Mouse (Mus musculus) spleen, adult 12 weeks (tissue): ENCODE results near the gene Slc22a18.

Experiments used
- DNase-seq: peaks from one replicate; pipeline ENCODE4 v3.0.0; 2022; ENCODE audit warnings: low spot score

Slc22a18 gene

DNA sequence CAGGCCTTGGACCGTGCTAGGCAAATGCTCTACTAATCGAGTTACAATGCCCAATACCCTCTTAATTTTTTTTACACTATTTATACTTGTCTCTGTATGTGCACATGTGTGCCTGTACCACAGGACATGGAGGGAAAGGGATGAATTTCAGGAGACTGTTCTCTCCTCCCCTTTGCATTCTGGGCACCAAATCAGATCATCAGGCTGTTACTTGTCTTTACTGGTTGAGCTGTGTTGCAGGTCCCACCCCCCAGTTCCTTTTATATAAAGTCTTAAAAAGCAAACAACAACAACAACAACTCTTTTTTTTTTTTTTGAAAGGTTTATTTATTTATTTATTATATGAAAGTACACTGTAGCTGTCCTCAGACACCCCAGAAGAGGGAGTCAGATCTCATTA is 31.9 kb downstream of the Slc22a18 start:
- DNase-seq: no peak

DNA sequence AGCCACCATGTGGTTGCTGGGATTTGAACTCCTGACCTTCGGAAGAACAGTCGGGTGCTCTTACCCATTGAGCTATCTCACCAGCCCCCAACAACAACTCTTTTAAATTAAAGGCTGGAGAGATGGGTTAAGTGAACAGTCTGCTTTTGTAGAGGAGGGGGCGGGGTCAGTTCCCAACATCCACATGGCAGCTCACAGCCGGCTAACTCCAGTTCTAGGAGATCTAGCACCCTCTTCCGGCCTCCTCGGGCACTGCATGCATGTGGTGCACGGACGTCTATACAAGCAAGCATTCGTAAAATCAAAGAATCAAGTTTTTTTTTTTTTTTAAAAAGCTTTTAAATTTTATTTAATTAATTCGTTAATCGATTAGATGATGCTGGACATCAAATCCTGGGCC is 32.3 kb downstream of the Slc22a18 start:
- DNase-seq: peak; percentile 48

DNA sequence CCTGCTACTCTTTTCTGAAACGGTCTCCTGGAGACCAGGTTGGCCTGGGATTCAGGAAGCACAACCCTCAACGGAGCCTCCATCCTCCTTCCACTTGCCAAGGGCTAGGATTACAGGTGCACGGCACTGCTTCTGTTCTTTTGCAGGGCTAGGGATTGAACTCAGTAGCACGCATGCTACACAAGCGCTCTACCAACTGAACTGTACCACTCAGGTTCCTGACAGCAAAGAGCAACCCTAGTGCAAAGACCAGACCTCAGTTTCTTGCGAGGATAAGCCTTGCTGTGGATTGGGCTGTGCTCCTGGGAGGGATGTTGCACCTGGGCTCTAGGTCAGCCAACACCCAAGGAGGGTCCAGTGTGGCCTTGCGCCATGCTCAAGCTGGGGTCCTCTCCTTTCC is 32.7 kb downstream of the Slc22a18 start:
- no peak for DNase-seq

DNA sequence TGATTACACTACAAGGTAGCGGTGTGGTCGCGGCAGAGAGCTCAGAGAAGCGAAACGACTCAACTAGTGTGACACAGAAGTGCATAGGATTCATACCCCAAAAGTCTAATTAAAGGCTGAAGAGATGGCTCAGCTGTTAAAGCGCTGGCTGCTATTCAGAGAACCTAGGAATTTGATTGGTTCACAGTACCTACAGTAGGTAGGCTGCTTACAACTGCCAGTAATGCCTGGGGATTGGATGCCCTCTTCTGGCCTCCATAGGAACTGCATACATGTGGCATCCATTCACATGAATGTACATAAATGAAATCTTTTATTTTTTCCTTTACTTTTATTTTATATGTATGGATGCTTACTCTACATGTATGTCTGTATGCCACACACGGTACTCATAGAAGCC is 33.1 kb downstream of the Slc22a18 start:
- DNase-seq: peak; percentile 32

DNA sequence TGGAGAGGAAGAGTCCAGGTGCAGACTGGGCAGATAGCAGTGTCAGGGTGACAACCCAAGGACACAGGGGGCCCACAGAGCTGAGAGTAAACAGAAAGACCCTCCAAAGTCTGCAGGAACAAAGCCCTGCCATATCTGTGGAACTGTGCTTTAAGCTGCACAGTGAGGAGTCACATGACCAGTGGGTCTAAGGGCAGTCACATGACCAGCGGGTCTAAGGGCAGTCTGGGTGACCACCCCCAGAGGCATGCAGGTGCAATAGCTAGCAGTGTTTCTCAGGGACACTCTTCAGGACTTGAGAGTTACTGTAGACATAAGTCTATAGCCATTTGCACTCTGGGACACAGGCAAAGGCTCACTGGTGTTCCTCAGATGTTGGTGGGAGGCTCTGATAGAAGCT is 36.0 kb downstream of the Slc22a18 start:
- no peak for DNase-seq

DNA sequence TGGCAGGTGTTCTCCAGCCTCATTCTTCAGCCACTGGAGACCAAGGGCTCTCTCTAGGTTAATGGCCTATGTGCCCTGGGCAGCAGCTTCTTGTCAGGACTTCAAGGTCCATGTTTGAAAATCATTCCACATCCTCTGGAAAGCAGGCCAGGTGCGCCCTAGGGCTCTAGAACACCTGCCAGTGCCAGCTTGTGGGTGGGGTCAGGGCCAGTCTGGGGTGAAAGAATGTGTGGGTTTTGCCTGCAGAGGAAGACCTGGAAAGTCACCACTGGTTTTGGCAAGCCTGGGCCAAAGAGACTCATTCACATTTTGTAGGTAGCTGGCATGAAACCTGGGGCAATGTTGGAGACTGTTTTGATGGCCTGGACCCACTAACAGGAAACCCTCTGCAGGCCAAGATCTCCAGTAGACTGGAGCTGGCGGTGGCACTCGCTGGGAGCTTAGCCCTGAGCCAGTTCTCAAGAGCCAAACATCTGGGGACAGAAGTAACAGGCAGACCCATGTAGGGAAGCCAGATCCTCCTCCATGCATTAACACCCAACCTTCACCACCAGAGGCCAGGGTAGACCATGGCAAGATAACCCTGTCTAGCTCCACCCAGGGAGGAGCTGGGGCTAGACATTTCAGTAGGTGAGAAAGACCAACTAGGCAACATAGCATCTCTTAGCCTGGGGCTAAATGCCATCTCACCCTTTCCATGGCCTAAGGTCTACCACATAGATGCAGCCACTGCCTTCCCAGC is 37.2 kb downstream of the Slc22a18 start:
- no peak for DNase-seq

DNA sequence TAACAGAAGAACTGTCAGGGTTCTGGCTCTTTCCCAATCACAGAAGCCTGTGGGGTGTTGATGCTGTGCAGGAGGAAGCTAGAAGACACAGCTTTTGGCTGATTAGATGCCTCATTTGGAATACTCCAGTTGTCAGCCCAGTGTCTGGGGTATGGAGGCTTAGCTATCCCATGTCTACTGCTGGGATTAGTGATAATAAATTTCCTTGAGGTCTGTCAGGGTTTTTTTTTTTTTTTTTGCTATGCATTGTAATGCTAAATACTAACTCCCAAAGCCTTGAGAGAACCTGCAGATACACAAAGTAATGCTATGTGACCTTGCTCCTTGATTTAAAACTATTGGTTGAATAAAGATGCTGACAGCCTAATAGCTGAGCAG is 37.8 kb downstream of the Slc22a18 start:
- no peak for DNase-seq

DNA sequence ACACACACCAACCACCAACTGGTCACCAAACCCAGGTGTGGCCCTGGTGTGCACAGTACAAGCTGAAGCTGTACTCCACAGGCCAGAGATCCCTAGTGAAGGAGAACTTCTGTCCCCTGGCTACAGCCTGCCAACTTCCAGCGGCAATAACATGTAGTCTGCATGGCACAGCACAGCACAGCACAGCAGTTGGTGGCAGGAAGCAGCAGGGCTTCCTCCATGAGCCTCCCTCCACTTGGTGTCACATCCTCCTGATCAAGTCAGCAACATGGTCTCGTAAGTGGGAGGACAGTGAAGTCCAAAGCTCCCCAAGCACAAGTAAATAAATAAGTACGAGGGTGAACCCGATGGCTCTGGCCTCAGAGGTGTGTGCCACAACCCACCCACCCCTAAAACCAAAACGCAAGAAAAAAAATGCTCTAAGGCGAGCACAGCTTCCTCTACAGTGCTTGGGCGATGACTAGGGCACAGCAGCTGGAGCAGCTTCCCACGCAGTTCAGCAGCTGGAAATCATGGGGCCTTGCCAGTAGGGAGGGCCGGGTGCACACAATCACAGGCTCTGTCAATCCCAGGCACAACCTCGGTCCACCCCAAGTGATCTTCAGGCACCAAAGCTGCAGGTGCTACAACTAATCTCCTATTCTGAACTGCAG is 40.4 kb downstream of the Slc22a18 start:
- DNase-seq: no peak

DNA sequence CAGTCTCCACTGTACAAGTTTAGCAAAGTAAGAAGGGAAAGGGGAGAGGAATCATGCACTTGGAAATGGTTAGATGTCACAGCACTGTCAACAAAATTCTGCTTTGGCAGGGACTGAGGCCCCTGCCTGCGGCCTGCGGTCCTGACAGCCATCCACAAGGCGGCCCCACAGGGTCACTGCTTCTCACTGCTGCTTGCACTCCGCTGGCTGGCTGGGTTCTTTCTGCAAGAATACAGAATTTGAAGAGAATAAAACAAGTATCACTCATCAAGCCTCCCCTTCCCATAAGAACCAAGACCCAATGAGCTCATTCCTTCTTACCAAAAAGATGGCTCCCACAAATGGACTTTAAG is 40.9 kb downstream of the Slc22a18 start:
- DNase-seq: no peak

DNA sequence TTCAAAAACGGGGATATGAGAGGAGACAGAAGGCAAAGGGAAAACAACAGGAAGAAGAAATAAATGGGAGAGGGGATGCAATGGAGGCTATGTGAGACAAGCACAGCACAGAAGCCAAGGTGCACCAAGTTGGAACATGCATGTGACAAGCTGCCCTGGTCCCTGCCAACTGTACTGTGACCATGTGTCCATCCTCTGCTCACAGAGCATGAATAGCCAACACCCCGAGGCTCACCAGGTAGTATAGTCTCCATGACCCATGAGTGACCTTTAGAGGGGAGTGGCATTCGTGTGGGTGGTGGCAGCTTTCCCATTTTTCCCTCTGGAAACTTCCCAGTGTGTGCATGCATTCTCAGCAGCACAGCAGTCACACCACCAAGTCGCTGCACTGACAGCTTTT is 45.8 kb downstream of the Slc22a18 start:
- no peak for DNase-seq

DNA sequence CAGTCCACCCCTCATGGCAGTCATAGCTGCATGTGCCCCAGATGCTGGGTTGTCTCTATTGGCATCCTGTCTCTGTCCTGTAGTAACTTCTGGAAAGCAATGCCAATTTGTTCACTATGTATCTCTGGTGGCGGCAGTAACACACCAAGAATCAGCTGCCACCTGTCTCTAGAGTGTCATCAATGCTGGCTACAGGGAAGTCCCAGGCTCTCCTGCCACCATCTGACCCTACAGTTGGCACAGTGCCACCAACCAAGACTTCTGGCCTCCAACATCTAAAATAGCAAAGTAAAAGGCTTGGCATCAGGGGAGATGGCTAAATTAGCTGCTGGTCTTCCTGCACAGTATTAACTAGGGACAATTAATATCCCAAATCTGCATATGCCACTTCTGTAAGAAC is 58.9 kb downstream of the Slc22a18 start:
- no peak for DNase-seq

DNA sequence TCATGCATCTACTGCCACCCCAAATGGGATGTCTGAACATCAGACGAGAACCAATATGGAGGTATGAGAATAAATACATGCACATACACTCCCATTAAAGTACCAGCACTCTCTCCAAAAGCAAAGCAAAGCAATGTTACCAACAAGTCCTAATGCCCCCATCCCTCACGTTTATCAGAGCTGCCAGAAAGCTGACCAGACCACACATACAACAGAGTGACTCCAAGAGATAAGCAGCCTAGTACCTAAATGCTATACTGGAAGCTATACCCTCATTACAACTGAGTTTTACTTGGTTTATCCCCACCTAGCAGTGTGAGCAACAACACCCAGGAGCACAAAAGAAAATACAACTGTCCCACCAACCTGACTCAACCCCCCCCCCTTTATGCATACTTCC is 59.7 kb downstream of the Slc22a18 start:
- DNase-seq: no peak

DNA sequence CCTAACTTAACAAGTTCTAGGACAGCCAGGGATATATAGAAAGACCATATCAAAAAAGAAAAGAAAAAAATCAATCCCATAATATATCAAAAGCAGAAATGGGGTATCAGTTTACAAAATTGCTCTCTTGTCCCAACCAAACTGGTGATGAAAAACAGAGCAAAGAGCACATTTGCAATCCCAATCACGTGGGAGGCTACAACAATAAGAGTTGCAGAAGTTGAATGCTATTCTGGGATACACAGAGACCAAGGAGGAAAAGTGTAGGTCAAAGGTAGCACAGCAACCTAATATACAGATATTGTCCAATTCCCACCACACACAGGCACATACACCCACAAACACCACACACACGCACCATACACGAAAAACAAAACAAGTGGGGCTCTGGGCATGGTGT is 62.7 kb downstream of the Slc22a18 start:
- DNase-seq: no peak

DNA sequence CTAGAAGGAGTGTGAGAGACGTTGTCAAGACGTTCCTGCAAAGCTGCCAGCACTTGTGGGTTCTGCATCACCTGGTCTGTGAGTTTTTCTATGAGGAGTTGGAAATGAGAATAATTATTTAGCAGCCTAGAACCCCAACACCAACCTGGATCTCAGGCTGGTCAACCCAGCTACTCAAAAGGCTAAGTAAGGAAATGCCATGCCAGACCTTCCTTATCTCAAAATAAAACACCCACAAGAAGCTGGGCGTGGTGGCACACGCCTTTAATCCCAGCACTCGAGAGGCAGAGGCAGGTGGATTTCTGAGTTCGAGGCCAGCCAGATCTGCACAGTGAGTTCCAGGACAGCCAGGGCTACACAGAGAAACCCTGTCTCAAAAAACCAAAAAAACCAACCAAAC is 64.7 kb downstream of the Slc22a18 start:
- DNase-seq: peak; percentile 20

DNA sequence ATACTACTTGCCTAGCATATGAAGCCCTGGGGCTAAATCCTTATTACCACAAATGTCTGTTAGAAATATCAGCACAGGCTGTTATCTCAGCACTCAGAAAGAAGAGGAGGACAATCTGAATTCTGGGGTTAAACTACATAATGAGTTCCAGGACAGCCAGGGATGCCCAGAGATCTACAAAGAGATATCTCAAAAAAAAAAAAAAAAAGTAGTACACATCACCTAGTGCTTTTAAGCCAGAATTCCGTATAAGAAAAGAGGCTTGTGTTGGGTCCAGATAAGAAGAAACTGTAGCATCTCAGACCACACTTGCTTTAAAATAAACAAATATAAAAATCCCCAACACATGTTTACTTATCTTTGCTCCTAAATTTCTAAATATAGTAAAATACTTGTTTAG is 65.1 kb downstream of the Slc22a18 start:
- no peak for DNase-seq

DNA sequence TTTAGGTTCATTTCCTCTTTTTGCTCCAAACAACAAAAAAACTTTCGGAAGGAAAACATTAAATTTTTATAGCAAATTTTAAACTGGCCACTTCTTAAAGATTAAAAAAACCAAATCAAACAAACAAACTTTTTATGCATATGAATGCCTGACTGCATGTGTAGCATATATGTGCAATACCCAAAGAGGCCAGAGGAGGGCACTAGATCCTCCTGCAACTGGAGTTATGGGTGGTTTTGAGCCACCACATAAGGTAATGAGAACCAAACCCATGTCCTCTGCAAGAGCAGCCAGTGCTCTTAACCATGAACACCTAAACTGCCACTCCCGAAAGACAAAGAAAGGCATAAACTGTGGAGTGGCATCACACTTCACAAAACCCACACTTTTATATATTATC is 70.8 kb downstream of the Slc22a18 start:
- peak; percentile 33 for DNase-seq

DNA sequence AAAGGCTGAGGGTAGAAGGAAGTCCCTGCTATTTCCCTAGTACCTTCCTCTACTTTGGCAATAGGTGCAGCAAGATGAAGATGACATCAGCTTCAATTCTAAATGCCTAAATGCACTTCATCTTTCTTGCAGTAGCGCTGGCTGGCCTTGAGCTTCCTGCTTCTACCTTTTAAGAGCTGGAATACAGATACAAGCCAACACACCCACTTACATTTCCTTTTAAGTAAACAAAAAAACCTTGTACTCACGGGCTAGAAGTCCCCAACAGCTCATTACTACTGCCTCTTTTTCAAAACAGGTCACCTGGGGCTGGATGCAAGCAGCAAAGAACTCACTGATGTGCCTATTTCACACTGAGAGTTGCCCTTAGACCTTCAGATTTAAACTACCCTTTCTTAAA is 73.0 kb downstream of the Slc22a18 start:
- no peak for DNase-seq

DNA sequence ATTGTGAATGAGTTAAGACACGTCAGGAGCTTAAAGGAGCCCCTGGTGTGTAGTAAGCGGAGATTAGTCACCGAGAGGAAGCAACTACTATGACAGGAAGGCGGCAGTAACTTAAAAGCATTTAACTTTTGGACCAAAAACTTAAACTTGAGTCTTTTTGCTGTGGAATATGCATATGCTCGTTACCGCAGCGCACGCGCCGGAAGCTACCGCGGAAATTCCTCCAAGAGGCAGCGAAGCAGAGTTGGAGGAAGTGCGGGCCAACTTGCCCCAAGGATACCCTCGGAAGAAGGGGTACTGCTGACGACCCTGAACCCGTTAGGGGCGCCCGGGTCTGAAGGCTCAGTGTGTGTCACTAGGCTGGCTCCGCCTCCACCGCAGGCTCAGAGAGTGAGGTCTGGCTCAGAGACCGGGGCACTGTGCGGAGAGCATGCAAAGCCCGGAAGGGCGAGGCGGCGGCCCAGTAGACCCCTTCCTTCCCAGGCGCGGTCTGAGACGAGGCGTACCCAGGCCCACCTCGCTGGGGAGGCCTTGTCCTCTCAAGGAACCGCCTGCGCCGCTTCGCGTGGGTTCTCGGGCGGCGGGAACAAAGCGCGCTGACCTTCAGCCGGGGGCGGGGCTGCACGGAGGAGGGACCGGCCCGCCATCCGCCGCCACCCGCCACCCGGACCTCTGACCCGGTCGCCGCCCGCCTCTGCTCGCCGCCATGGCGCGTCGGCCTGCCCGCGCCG is 74.9 kb downstream of the Slc22a18 start:
- DNase-seq: no peak
